Mouse (Mus musculus): ENCODE data around the gene Mndal.
"Not testable (repeated sequence)": the region's sequence is repeated elsewhere in the genome, so short reads cannot be mapped to it uniquely, and the experiment has no call there.

- TF ChIP-seq USF1 (IDR thresholded peaks at IDR 0.05; ENCODE audit: low read depth, low read length); POLR2A (IDR thresholded peaks at IDR 0.05; ENCODE audit: low read depth, low read length); ZC3H11A (IDR thresholded peaks at IDR 0.05; ENCODE audit: low read depth, low read length); CHD2 (IDR thresholded peaks at IDR 0.05; ENCODE audit: low read length); MAFK (IDR thresholded peaks at IDR 0.05; ENCODE audit: insufficient replicate concordance, low read length); HCFC1 (IDR thresholded peaks at IDR 0.05; ENCODE audit: low read depth, low read length); MAX (IDR thresholded peaks at IDR 0.05; ENCODE audit: low read length): not testable (repeated sequence)
Observed at GRCm38 (mm10) chr1:173846193-173846592, 96.1 kb downstream of the Mndal start.
